Mouse (Mus musculus) left cerebral cortex, adult 2 months (tissue): Measurements from ENCODE around the gene Tgtp2. TPM values are rescaled to one million over a fixed set of nuclear protein-coding genes. Genes with fewer than 3 reads are reported as not detected.
A peak's percentile ranks its signal among the peaks of the same experiment; 100 is the strongest.

Experiments
- DNase-seq, 2 experiments: peaks; one replicate each; pipeline ENCODE4 v3.0.0; 2021 to 2022; ENCODE audit warnings: low spot score in 2 of 2, mixed read lengths in 1 of 2; ENCODE audit errors: extremely low spot score in 1 of 2
- H3K27ac ChIP-seq: fragments of 200-600 bp; 2 replicates; pipeline ENCODE4 v1.8.1; 2022
- H3K4me3 ChIP-seq: fragments of 200-600 bp; 2 replicates; pipeline ENCODE4 v1.8.1; 2022
- CTCF ChIP-seq: fragments of 200-600 bp; IDR thresholded peaks from 2 replicates; pipeline ENCODE4 v1.8.1; 2022; ENCODE audit warnings: antibody characterized with exemption, mild to moderate bottlenecking, moderate library complexity
- intact Hi-C: fragments of 180-260 bp; cut with DNase I; formaldehyde crosslinking; loops from one replicate; pipeline ENCODE4 v1.15.1; 2025
- total RNA-seq, 2 experiments: library from RNA; stranded (reverse); gene quantifications; 2 replicates each; pipeline ENCODE4 v1.2.3; 2021

Tgtp2 gene
- total RNA-seq, 2 experiments from 2014 or later, result 0.50 TPM; not detected in 1

GRCm38 (mm10) chr11:49093861-49094660, 30.1 kb upstream of the Tgtp2 start:
- intact Hi-C loops, result no loop called here
- no peak overlapping the region for H3K27ac ChIP-seq
- DNase-seq, result no peak
- TF ChIP-seq CTCF, result no peak
- H3K4me3 ChIP-seq, result no peak overlapping the region

- no peak for TF ChIP-seq CTCF
- no peak overlapping the region for H3K4me3 ChIP-seq
- intact Hi-C loops, result no loop called here
- no peak for DNase-seq
- no peak overlapping the region for H3K27ac ChIP-seq
Observed at GRCm38 (mm10) chr11:49092786-49093185, 28.8 kb upstream of the Tgtp2 start.

GRCm38 (mm10) chr11:49092053-49092586, 28.1 kb upstream of the Tgtp2 start:
- Histone ChIP-seq H3K4me3 (no peak overlapping the region), H3K27ac (no peak overlapping the region)
- no peak for TF ChIP-seq CTCF
- no peak for DNase-seq
- intact Hi-C loops, result no loop called here

- Histone ChIP-seq H3K27ac (no peak overlapping the region), H3K4me3 (no peak overlapping the region)
- DNase-seq, result no peak
- intact Hi-C loops, result no loop called here
- no peak for TF ChIP-seq CTCF
Observed at GRCm38 (mm10) chr11:49091171-49091570, 27.2 kb upstream of the Tgtp2 start.

- intact Hi-C loops, result no loop called here
- Histone ChIP-seq H3K4me3 (no peak overlapping the region), H3K27ac (no peak overlapping the region)
- TF ChIP-seq CTCF, result no peak
- no peak for DNase-seq
Observed at GRCm38 (mm10) chr11:49090551-49090950, 26.5 kb upstream of the Tgtp2 start.

GRCm38 (mm10) chr11:49089735-49090507, 25.9 kb upstream of the Tgtp2 start:
- intact Hi-C loops, result no loop called here
- no peak for DNase-seq
- Histone ChIP-seq H3K27ac (no peak overlapping the region), H3K4me3 (no peak overlapping the region)
- TF ChIP-seq CTCF, result no peak

- no peak overlapping the region for H3K27ac ChIP-seq
- H3K4me3 ChIP-seq, result no peak overlapping the region
- intact Hi-C loops, result no loop called here
- no peak for DNase-seq
- no peak for TF ChIP-seq CTCF
Observed at GRCm38 (mm10) chr11:49088990-49089652, 25.1 kb upstream of the Tgtp2 start.

GRCm38 (mm10) chr11:49087830-49088616, 24.0 kb upstream of the Tgtp2 start:
- TF ChIP-seq CTCF, result no peak
- no peak for DNase-seq
- Histone ChIP-seq H3K27ac (no peak overlapping the region), H3K4me3 (no peak overlapping the region)
- intact Hi-C loops, result no loop called here

- TF ChIP-seq CTCF, result no peak
- DNase-seq, result no peak
- H3K4me3 ChIP-seq, result no peak overlapping the region
- H3K27ac ChIP-seq, result no peak overlapping the region
- intact Hi-C loops, result no loop called here
Observed at GRCm38 (mm10) chr11:49086858-49087361, 22.9 kb upstream of the Tgtp2 start.

GRCm38 (mm10) chr11:49084875-49085274, 20.9 kb upstream of the Tgtp2 start:
- peak; percentile 5 for TF ChIP-seq CTCF
- intact Hi-C loops, result no loop called here

GRCm38 (mm10) chr11:49084385-49084784, 20.4 kb upstream of the Tgtp2 start:
- Histone ChIP-seq H3K27ac (no peak overlapping the region), H3K4me3 (no peak overlapping the region)
- TF ChIP-seq CTCF, result no peak
- intact Hi-C loops, result no loop called here
- DNase-seq, result no peak

More at GRCm38 (mm10) chr11:49084875-49085274, 20.9 kb upstream of the Tgtp2 start:
- DNase-seq, result no peak
- Histone ChIP-seq H3K27ac (no peak overlapping the region), H3K4me3 (no peak overlapping the region)
